28 mouse cellular contexts compared by ENCODE assay signal in the genomic region with DNA sequence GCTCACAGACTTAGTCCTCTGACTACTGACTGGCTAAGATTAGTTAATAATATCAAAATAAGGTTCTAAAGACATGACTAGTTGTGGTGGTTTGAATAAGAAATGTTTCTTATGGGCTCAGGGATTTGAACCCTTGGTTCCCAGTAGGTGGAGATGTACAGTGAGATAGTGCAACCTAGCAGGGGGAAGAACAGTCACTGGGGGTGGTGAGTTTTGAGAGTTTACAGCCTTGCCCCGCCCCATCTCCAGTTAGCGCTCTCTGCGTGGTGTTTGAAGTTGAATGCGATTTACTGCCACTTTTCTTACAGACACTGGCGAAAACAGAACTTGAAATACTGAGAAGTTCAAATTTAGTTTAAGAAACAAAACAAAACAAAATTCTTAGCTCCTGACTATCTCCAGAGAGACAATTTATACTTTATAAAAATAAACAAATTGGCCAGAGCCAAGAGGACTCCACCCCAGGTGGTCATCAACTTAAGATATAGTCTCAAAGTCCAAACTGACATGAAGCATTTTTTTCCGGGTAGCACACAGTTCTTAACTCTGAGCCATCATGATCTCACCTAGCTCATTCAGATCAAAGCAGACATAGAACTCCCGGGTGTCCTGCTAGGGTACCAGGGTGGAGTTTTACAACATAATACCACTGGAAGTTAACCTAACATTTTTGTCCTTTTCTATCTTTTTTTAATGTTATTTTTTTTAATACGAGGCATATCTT.
DNase-seq lines count a peak whose midpoint lies in the region; ATAC-seq lines count a peak whose summit lies in the region.
"Had no signal": no experiment of that assay in that cellular context is flagged by ENCODE, and none has a peak within 500 bp of the region (broad histone marks: within the 10 kb centered on the region; RNA-seq: fewer than 3 reads in every experiment).

No protein-coding gene starts in this region.

- WGBS in limb, embryonic 11.5 days, result 83% methylated on average over 8 of the region's 8 CpGs
- 87% methylated on average over 8 of the region's 8 CpGs for WGBS in limb, embryonic 10.5 days
- WGBS in intestine, embryonic 14.5 days, result 60% methylated on average over 8 of the region's 8 CpGs
- WGBS in intestine, embryonic 16.5 days, result 58% methylated on average over 8 of the region's 8 CpGs
- 24% methylated on average over 8 of the region's 8 CpGs for WGBS in large intestine, adult 2 months

- DNase-seq in limb, embryonic 11.5 days (ENCODE audit: low spot score), result peak; percentile 7
- DNase-seq in limb, embryonic 10.5 days (ENCODE audit: low spot score), result no peak
- no peak for DNase-seq in intestine, embryonic 14.5 days (ENCODE audit: low spot score)
- peak; percentile 47 for DNase-seq in large intestine, adult 2 months (ENCODE audit: low read depth, low spot score)
- DNase-seq in ovary, adult 18-20 months (ENCODE audit: low spot score), result no peak
- DNase-seq: adrenal gland, adult 2 months; adrenal gland, postnatal 10 days; adrenal gland, postnatal 25 days; B cell, adult 2 months; cerebellum, adult 11 months; cerebellum, adult 18-20 months; cerebellum, adult 8-10 months; cerebellum, adult 9-11 months; cerebellum, postnatal 14 days; cerebellum, postnatal 36 days; embryo, embryonic 11 days had no signal

- no peaks in the 10 kb centered on the region for H3K4me1 ChIP-seq in limb, embryonic 11.5 days (ENCODE audit: control insufficient read depth, insufficient read depth, low read length)
- H3K4me1 ChIP-seq in limb, embryonic 10.5 days, result no peaks in the 10 kb centered on the region
- no peaks in the 10 kb centered on the region for H3K4me1 ChIP-seq in intestine, embryonic 14.5 days (replicated peaks; ENCODE audit: control insufficient read depth, insufficient read depth, low read length)
- H3K4me1 ChIP-seq in intestine, embryonic 16.5 days (ENCODE audit: control insufficient read depth, insufficient read depth, low read length), result no peaks in the 10 kb centered on the region
- H3K4me1 ChIP-seq: embryonic facial prominence, embryonic 13.5 days; embryonic facial prominence, embryonic 15.5 days; forebrain, embryonic 10.5 days; forebrain, embryonic 12.5 days had no signal

- H3K9ac ChIP-seq in limb, embryonic 11.5 days (ENCODE audit: low read length), result no peak overlapping the region
- H3K9ac ChIP-seq in intestine, embryonic 14.5 days (ENCODE audit: low read length), result no peak overlapping the region
- no peak overlapping the region for H3K9ac ChIP-seq in intestine, embryonic 16.5 days (ENCODE audit: low read depth, low read length)
- H3K9ac ChIP-seq: embryonic facial prominence, embryonic 13.5 days; embryonic facial prominence, embryonic 15.5 days; forebrain, embryonic 12.5 days had no signal

- H3K27ac ChIP-seq in limb, embryonic 11.5 days (replicated peaks; ENCODE audit: low read depth, low read length), result no peak overlapping the region
- no peak overlapping the region for H3K27ac ChIP-seq in limb, embryonic 10.5 days
- no peak overlapping the region for H3K27ac ChIP-seq in intestine, embryonic 14.5 days (ENCODE audit: low read depth)
- H3K27ac ChIP-seq in intestine, embryonic 16.5 days (ENCODE audit: low read length), result peak overlapping the region; percentile 51; the same call in 1 of the 2 replicates
- H3K27ac ChIP-seq: embryonic facial prominence, embryonic 13.5 days; embryonic facial prominence, embryonic 15.5 days; forebrain, embryonic 10.5 days; forebrain, embryonic 12.5 days had no signal

- H3K36me3 ChIP-seq in limb, embryonic 11.5 days (ENCODE audit: control insufficient read depth, insufficient read depth, low read length), result no peaks in the 10 kb centered on the region
- no peaks in the 10 kb centered on the region; the same call in 1 of the 2 replicates for H3K36me3 ChIP-seq in limb, embryonic 10.5 days
- H3K36me3 ChIP-seq in intestine, embryonic 14.5 days (ENCODE audit: control insufficient read depth, insufficient read depth, low read length), result no peaks in the 10 kb centered on the region; the same call in 1 of the 2 replicates
- no peaks in the 10 kb centered on the region for H3K36me3 ChIP-seq in intestine, embryonic 16.5 days (ENCODE audit: control insufficient read depth, insufficient read depth, low read length)
- H3K36me3 ChIP-seq: G1E had no signal

- H3K4me2 ChIP-seq in limb, embryonic 11.5 days (ENCODE audit: low read depth, severe bottlenecking), result no peak overlapping the region
- H3K4me2 ChIP-seq in intestine, embryonic 14.5 days (ENCODE audit: low read length), result no peak overlapping the region
- H3K4me2 ChIP-seq in intestine, embryonic 16.5 days (ENCODE audit: low read depth, low read length), result no peak overlapping the region
- H3K4me2 ChIP-seq: embryonic facial prominence, embryonic 13.5 days; embryonic facial prominence, embryonic 15.5 days; forebrain, embryonic 12.5 days had no signal

- H3K9me3 ChIP-seq in limb, embryonic 11.5 days (ENCODE audit: control insufficient read depth, low read length), result no peaks in the 10 kb centered on the region
- H3K9me3 ChIP-seq in limb, embryonic 10.5 days (replicated peaks), result no peaks in the 10 kb centered on the region
- H3K9me3 ChIP-seq in intestine, embryonic 14.5 days (ENCODE audit: control insufficient read depth, low read length), result no peaks in the 10 kb centered on the region
- no peaks in the 10 kb centered on the region for H3K9me3 ChIP-seq in intestine, embryonic 16.5 days (ENCODE audit: control insufficient read depth, low read length)
- H3K9me3 ChIP-seq: embryonic facial prominence, embryonic 13.5 days; embryonic facial prominence, embryonic 15.5 days; forebrain, embryonic 10.5 days; forebrain, embryonic 12.5 days had no signal

- H3K27me3 ChIP-seq in limb, embryonic 11.5 days (ENCODE audit: control insufficient read depth, insufficient read depth, low read length), result no peaks in the 10 kb centered on the region
- no peaks in the 10 kb centered on the region for H3K27me3 ChIP-seq in limb, embryonic 10.5 days (ENCODE audit: low read depth, poor library complexity, severe bottlenecking)
- H3K27me3 ChIP-seq in intestine, embryonic 14.5 days (replicated peaks; ENCODE audit: control insufficient read depth, insufficient read depth, low read length), result no peaks in the 10 kb centered on the region
- no peaks in the 10 kb centered on the region for H3K27me3 ChIP-seq in intestine, embryonic 16.5 days (replicated peaks; ENCODE audit: control insufficient read depth, insufficient read depth, low read length)
- H3K27me3 ChIP-seq: CH12.LX; embryonic facial prominence, embryonic 13.5 days; embryonic facial prominence, embryonic 15.5 days; forebrain, embryonic 12.5 days; Patski had no signal

- ATAC-seq in limb, embryonic 11.5 days (ENCODE audit: insufficient number of reproducible peaks, low FRiP score, low TSS enrichment, low read depth), result no peak
- ATAC-seq in intestine, embryonic 14.5 days (replicated peaks; ENCODE audit: low FRiP score, low TSS enrichment, low read depth), result 0 out of 2 replicates have a peak, but pooled peaks have one; percentile 60
- ATAC-seq in intestine, embryonic 16.5 days, result peak; percentile 88
- ATAC-seq in activated CD4-positive, CD25-positive, alpha-beta regulatory T cell, adult 4 months, result no peak
- ATAC-seq: CD4-positive, CD25-positive, alpha-beta regulatory T cell, adult 4 months; forebrain, embryonic 14.5 days; Patski had no signal

- no peak overlapping the region for H3K4me3 ChIP-seq in limb, embryonic 11.5 days (ENCODE audit: low read depth, low read length)
- no peak overlapping the region for H3K4me3 ChIP-seq in limb, embryonic 10.5 days
- no peak overlapping the region for H3K4me3 ChIP-seq in intestine, embryonic 14.5 days (ENCODE audit: low read depth, low read length)
- no peak overlapping the region for H3K4me3 ChIP-seq in intestine, embryonic 16.5 days (ENCODE audit: low read length)
- H3K4me3 ChIP-seq: embryonic facial prominence, embryonic 13.5 days; embryonic facial prominence, embryonic 15.5 days; erythroblast, embryonic 14.5 days; forebrain, embryonic 10.5 days; forebrain, embryonic 12.5 days had no signal

Comparison
In these comparisons a context has a peak if more than half of its experiments do, and no peak if none do; other contexts are left out.
1. DNase-seq: peak in limb, embryonic 11.5 days (single experiment) and large intestine, adult 2 months (single experiment); none in limb, embryonic 10.5 days (single experiment), intestine, embryonic 14.5 days (single experiment) and ovary, adult 18-20 months (single experiment).
2. ATAC-seq: peak in intestine, embryonic 14.5 days (single experiment) and intestine, embryonic 16.5 days (single experiment); none in limb, embryonic 11.5 days (single experiment) and activated CD4-positive, CD25-positive, alpha-beta regulatory T cell, adult 4 months (single experiment).